Mouse (Mus musculus) urinary bladder, postnatal 36 days (tissue): Measurements from ENCODE around the gene Hnrnpdl.

ENCODE experiments used
- DNase-seq, 2 experiments: peaks; one replicate each; pipeline ENCODE4 v3.0.0; 2022; ENCODE audit warnings: low spot score in 2 of 2, mixed read lengths in 1 of 2

Gene Hnrnpdl

GRCm38 (mm10) chr5:100039602-100040142 is at the start of gene Hnrnpdl, which contains the start of gene Enoph1:
Gene Hnrnpdl (minus strand): TSS chr5:100039664.
Gene Enoph1 (plus strand): TSS chr5:100039985.
- peak; percentile 90 for DNase-seq

GRCm38 (mm10) chr5:100085097-100085496 is 45.6 kb upstream of the Hnrnpdl start:
- DNase-seq, result no peak

- no peak for DNase-seq
Observed at GRCm38 (mm10) chr5:100083953-100084562, 44.6 kb upstream of the Hnrnpdl start.

GRCm38 (mm10) chr5:100082006-100082405 is 42.5 kb upstream of the Hnrnpdl start:
- DNase-seq, result no peak

- no peak for DNase-seq
Observed at GRCm38 (mm10) chr5:100079931-100080275, 40.4 kb upstream of the Hnrnpdl start.

GRCm38 (mm10) chr5:100079040-100079930 is 39.8 kb upstream of the Hnrnpdl start:
- no peak for DNase-seq

GRCm38 (mm10) chr5:100074571-100074970 is 35.1 kb upstream of the Hnrnpdl start:
- DNase-seq, result no peak

GRCm38 (mm10) chr5:100072557-100072956 is 33.1 kb upstream of the Hnrnpdl start:
- DNase-seq, result no peak

- no peak for DNase-seq
Observed at GRCm38 (mm10) chr5:100071541-100071940, 32.1 kb upstream of the Hnrnpdl start.

GRCm38 (mm10) chr5:100070255-100070654 is 30.8 kb upstream of the Hnrnpdl start:
- DNase-seq, result peak; percentile 79 to 88

- DNase-seq, result no peak
Observed at GRCm38 (mm10) chr5:100069526-100069925, 30.1 kb upstream of the Hnrnpdl start.

- no peak for DNase-seq
Observed at GRCm38 (mm10) chr5:100067579-100067978, 28.1 kb upstream of the Hnrnpdl start.

GRCm38 (mm10) chr5:100060876-100061275 is 21.4 kb upstream of the Hnrnpdl start:
- DNase-seq, result no peak

GRCm38 (mm10) chr5:100059326-100059725 is 19.9 kb upstream of the Hnrnpdl start:
- no peak for DNase-seq

GRCm38 (mm10) chr5:100058729-100059128 is 19.3 kb upstream of the Hnrnpdl start:
- no peak for DNase-seq

- DNase-seq, result no peak
Observed at GRCm38 (mm10) chr5:100057461-100058209, 18.2 kb upstream of the Hnrnpdl start.

GRCm38 (mm10) chr5:100055866-100056369 is 16.5 kb upstream of the Hnrnpdl start:
- no peak for DNase-seq

GRCm38 (mm10) chr5:100054807-100055547 is 15.5 kb upstream of the Hnrnpdl start:
- no peak for DNase-seq

GRCm38 (mm10) chr5:100052728-100053127 is 13.3 kb upstream of the Hnrnpdl start:
- DNase-seq, result no peak

GRCm38 (mm10) chr5:100049904-100050303 is 10.4 kb upstream of the Hnrnpdl start:
- no peak for DNase-seq

- DNase-seq, result no peak
Observed at GRCm38 (mm10) chr5:100047871-100048270, 8.4 kb upstream of the Hnrnpdl start.
